In the genomic region with DNA sequence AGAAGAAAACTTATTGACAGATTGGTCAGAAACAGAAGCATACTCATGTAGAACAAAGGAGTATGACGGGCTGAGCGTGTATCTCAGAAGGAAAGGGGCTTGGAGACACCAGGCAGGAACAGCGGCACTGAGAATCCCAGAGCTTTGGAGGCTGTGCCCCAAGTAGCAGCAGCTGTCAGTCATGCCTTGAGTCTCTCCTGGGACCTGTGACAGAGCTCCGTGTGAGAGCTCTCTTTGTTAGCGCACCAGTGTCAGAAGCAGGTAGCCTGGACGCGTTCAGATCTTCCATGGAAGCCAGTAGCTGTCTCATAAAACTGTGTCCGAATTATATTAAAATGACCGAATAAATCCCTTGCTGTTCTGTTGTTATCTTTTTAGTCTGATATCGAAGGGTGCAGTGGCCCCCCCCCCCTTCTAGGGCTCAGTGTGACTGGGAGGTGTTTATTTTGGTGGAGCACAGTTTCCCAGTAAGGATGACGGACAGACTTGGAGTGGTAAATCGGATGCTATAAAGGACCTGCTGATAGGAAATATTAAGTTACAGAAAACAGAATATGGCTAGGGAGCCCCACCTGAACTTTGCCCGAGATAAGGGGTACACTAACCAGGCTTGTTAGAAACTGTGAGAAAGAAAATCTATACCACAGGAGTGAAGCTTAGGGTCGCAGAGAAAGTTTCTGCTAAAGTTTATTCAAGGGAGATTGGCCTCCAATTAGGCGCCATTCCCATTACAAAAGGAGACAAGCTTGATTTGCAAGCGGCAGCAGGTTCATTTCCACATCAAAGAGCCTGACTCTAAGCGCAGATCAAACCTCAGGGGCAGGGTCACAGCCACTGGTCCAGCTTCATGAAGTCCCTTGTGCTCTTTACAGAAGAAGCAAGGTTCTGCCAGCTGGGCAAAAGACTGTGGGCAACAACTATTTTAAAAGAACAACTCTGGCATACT, we compare ENCODE assay signal across 16 mouse cellular contexts. TPM values are rescaled to one million over a fixed set of nuclear protein-coding genes. Genes with fewer than 3 reads are reported as not detected.
DNase-seq lines count a peak whose midpoint lies in the region; ATAC-seq and TF ChIP-seq lines count a peak whose summit lies in the region.
"Had no signal": no experiment of that assay in that cellular context is flagged by ENCODE, and none has a peak within 500 bp of the region (broad histone marks: within the 10 kb centered on the region; RNA-seq: fewer than 3 reads in every experiment).

No protein-coding gene starts in this region.

- ATAC-seq in embryonic facial prominence, embryonic 14.5 days (ENCODE audit: low read depth), result no peak
- no peak for ATAC-seq in forebrain, embryonic 14.5 days
- ATAC-seq in intestine, embryonic 15.5 days, result peak; percentile 86
- no peak for ATAC-seq in neural tube, embryonic 14.5 days (ENCODE audit: low read depth)
- ATAC-seq in liver, postnatal 0 days, result no peak

- no peak for TF ChIP-seq EP300 in liver, postnatal 0 days (IDR thresholded peaks at IDR 0.05; ENCODE audit: low read depth)

- no peak overlapping the region for H3K4me3 ChIP-seq in embryonic facial prominence, embryonic 14.5 days (ENCODE audit: low read depth, low read length)
- H3K4me3 ChIP-seq in embryonic facial prominence, embryonic 10.5 days, result no peak overlapping the region
- no peak overlapping the region for H3K4me3 ChIP-seq in forebrain, embryonic 14.5 days (ENCODE audit: low read depth, low read length)
- 0 out of 2 replicates have a peak overlapping the region, but pooled peaks have one; percentile 2 for H3K4me3 ChIP-seq in intestine, embryonic 15.5 days (replicated peaks)
- no peak overlapping the region for H3K4me3 ChIP-seq in neural tube, embryonic 14.5 days (ENCODE audit: low read depth, low read length)
- no peak overlapping the region for H3K4me3 ChIP-seq in liver, postnatal 0 days (ENCODE audit: low read depth, low read length)
- H3K4me3 ChIP-seq: kidney, embryonic 15.5 days; stomach, embryonic 15.5 days had no signal

- no peaks in the 10 kb centered on the region for H3K4me1 ChIP-seq in embryonic facial prominence, embryonic 14.5 days (ENCODE audit: control insufficient read depth, insufficient read depth, low read length)
- peaks cover 9% of the 10 kb centered on the region for H3K4me1 ChIP-seq in embryonic facial prominence, embryonic 10.5 days
- H3K4me1 ChIP-seq in forebrain, embryonic 14.5 days (ENCODE audit: control insufficient read depth, insufficient read depth, low read length), result peaks cover 8% of the 10 kb centered on the region
- 0 out of 2 replicates have a peak, but pooled peaks cover 4% of the 10 kb centered on the region for H3K4me1 ChIP-seq in intestine, embryonic 15.5 days (replicated peaks)
- no peaks in the 10 kb centered on the region for H3K4me1 ChIP-seq in neural tube, embryonic 14.5 days (ENCODE audit: control insufficient read depth, insufficient read depth, low read length)
- H3K4me1 ChIP-seq in liver, postnatal 0 days (ENCODE audit: insufficient read depth), result no peaks in the 10 kb centered on the region
- H3K4me1 ChIP-seq: stomach, embryonic 15.5 days had no signal

- no peak overlapping the region for H3K4me2 ChIP-seq in embryonic facial prominence, embryonic 14.5 days (ENCODE audit: low read depth, low read length)
- peak overlapping the region; percentile 35 for H3K4me2 ChIP-seq in forebrain, embryonic 14.5 days (ENCODE audit: low read length)
- peak overlapping the region; percentile 39 for H3K4me2 ChIP-seq in intestine, embryonic 15.5 days (replicated peaks)
- peak overlapping the region; percentile 28; the same call in 1 of the 2 replicates for H3K4me2 ChIP-seq in neural tube, embryonic 14.5 days (ENCODE audit: low read depth, low read length)
- H3K4me2 ChIP-seq in liver, postnatal 0 days (ENCODE audit: low read depth, low read length), result no peak overlapping the region
- H3K4me2 ChIP-seq: kidney, embryonic 15.5 days; stomach, embryonic 15.5 days had no signal

- no peaks in the 10 kb centered on the region for H3K9me3 ChIP-seq in embryonic facial prominence, embryonic 14.5 days (ENCODE audit: control insufficient read depth, low read length)
- H3K9me3 ChIP-seq in embryonic facial prominence, embryonic 10.5 days, result no peaks in the 10 kb centered on the region
- H3K9me3 ChIP-seq in forebrain, embryonic 14.5 days (replicated peaks; ENCODE audit: control insufficient read depth, low read length), result no peaks in the 10 kb centered on the region
- no peaks in the 10 kb centered on the region for H3K9me3 ChIP-seq in intestine, embryonic 15.5 days
- H3K9me3 ChIP-seq in neural tube, embryonic 14.5 days (ENCODE audit: control insufficient read depth, low read length), result no peaks in the 10 kb centered on the region
- H3K9me3 ChIP-seq in liver, postnatal 0 days (ENCODE audit: low read length), result no peaks in the 10 kb centered on the region
- H3K9me3 ChIP-seq: kidney, embryonic 15.5 days; stomach, embryonic 15.5 days had no signal

- peaks cover 8% of the 10 kb centered on the region; the same call in 1 of the 2 replicates for H3K27me3 ChIP-seq in embryonic facial prominence, embryonic 14.5 days (replicated peaks; ENCODE audit: control insufficient read depth, insufficient read depth, low read length)
- H3K27me3 ChIP-seq in embryonic facial prominence, embryonic 10.5 days (replicated peaks; ENCODE audit: low read depth, poor library complexity, severe bottlenecking), result peaks cover 19% of the 10 kb centered on the region
- H3K27me3 ChIP-seq in forebrain, embryonic 14.5 days (replicated peaks; ENCODE audit: control insufficient read depth, insufficient read depth, low read length), result no peaks in the 10 kb centered on the region
- H3K27me3 ChIP-seq in intestine, embryonic 15.5 days (replicated peaks), result no peaks in the 10 kb centered on the region
- peaks cover 2% of the 10 kb centered on the region; the same call in 1 of the 2 replicates for H3K27me3 ChIP-seq in neural tube, embryonic 14.5 days (ENCODE audit: control insufficient read depth, insufficient read depth, low read length)
- H3K27me3 ChIP-seq in liver, postnatal 0 days (ENCODE audit: insufficient read depth, low read length), result peaks cover 6% of the 10 kb centered on the region; the same call in 1 of the 2 replicates
- H3K27me3 ChIP-seq: stomach, embryonic 15.5 days had no signal

- H3K9ac ChIP-seq in embryonic facial prominence, embryonic 14.5 days (ENCODE audit: low read depth, low read length), result no peak overlapping the region
- no peak overlapping the region for H3K9ac ChIP-seq in forebrain, embryonic 14.5 days (ENCODE audit: low read length)
- H3K9ac ChIP-seq in intestine, embryonic 15.5 days, result no peak overlapping the region
- H3K9ac ChIP-seq in neural tube, embryonic 14.5 days (replicated peaks; ENCODE audit: low read depth, low read length), result no peak overlapping the region
- no peak overlapping the region for H3K9ac ChIP-seq in liver, postnatal 0 days (replicated peaks)
- H3K9ac ChIP-seq: kidney, embryonic 15.5 days; stomach, embryonic 15.5 days had no signal

- no peak overlapping the region for H3K27ac ChIP-seq in embryonic facial prominence, embryonic 14.5 days (replicated peaks; ENCODE audit: low read depth, low read length)
- H3K27ac ChIP-seq in embryonic facial prominence, embryonic 10.5 days (replicated peaks), result no peak overlapping the region
- no peak overlapping the region for H3K27ac ChIP-seq in forebrain, embryonic 14.5 days (ENCODE audit: low read depth, low read length)
- H3K27ac ChIP-seq in intestine, embryonic 15.5 days, result no peak overlapping the region; the same call in 1 of the 2 replicates
- H3K27ac ChIP-seq in neural tube, embryonic 14.5 days (ENCODE audit: low read depth, low read length), result no peak overlapping the region
- no peak overlapping the region for H3K27ac ChIP-seq in liver, postnatal 0 days (ENCODE audit: low read depth)
- H3K27ac ChIP-seq: kidney, embryonic 15.5 days; stomach, embryonic 15.5 days had no signal

- WGBS in embryonic facial prominence, embryonic 14.5 days, result 18% methylated on average over 17 of the region's 17 CpGs
- 21% methylated on average over 17 of the region's 17 CpGs for WGBS in embryonic facial prominence, embryonic 10.5 days
- 5% methylated on average over 17 of the region's 17 CpGs for WGBS in forebrain, embryonic 14.5 days
- WGBS in intestine, embryonic 15.5 days, result 11% methylated on average over 17 of the region's 17 CpGs
- 10% methylated on average over 17 of the region's 17 CpGs for WGBS in neural tube, embryonic 14.5 days
- 15% methylated on average over 17 of the region's 17 CpGs for WGBS in liver, postnatal 0 days (ENCODE audit: insufficient replicate concordance)

- DNase-seq in embryonic facial prominence, embryonic 14.5 days (ENCODE audit: low spot score), result peak; percentile 9
- DNase-seq in embryonic facial prominence, embryonic 10.5 days (ENCODE audit: low spot score), result no peak
- DNase-seq in forebrain, embryonic 14.5 days (ENCODE audit: low spot score), result peak; percentile 48
- DNase-seq in liver, postnatal 0 days, result no peak
- no peak for DNase-seq in heart, adult 11 months
- DNase-seq in kidney, postnatal 10 days, result no peak
- DNase-seq: cerebellum, adult 9-11 months; gastrocnemius, postnatal 25 days; heart, postnatal 10 days; right cerebral cortex, postnatal 14 days had no signal

- no peaks in the 10 kb centered on the region for H3K36me3 ChIP-seq in embryonic facial prominence, embryonic 14.5 days (ENCODE audit: control insufficient read depth, insufficient read depth, low read length)
- no peaks in the 10 kb centered on the region for H3K36me3 ChIP-seq in embryonic facial prominence, embryonic 10.5 days (replicated peaks)
- H3K36me3 ChIP-seq in forebrain, embryonic 14.5 days (ENCODE audit: control insufficient read depth, insufficient read depth, low read length), result no peaks in the 10 kb centered on the region
- no peaks in the 10 kb centered on the region for H3K36me3 ChIP-seq in intestine, embryonic 15.5 days
- H3K36me3 ChIP-seq in neural tube, embryonic 14.5 days (ENCODE audit: control insufficient read depth, insufficient read depth, low read length), result no peaks in the 10 kb centered on the region
- no peaks in the 10 kb centered on the region for H3K36me3 ChIP-seq in liver, postnatal 0 days (replicated peaks; ENCODE audit: insufficient read depth, low read length)
- H3K36me3 ChIP-seq: kidney, embryonic 15.5 days; stomach, embryonic 15.5 days had no signal

- TF ChIP-seq CTCF in liver, postnatal 0 days (IDR thresholded peaks at IDR 0.05; ENCODE audit: low read depth), result no peak

RNA-seq across cellular contexts. Expression of a gene that starts 13.6 kb away (rescaled TPM):
- 0.53 TPM in 1 of 2 replicates, not detected in the other for polyA plus RNA-seq in embryonic facial prominence, embryonic 14.5 days (2014; fragmentation: Nextera tagmentation; extraction: Ambion mirVana)
- not detected in 2 replicates for polyA plus RNA-seq in embryonic facial prominence, embryonic 10.5 days (2016; fragmentation: Nextera tagmentation; extraction: Ambion mirVana)
- polyA plus RNA-seq in forebrain, embryonic 14.5 days (2014; fragmentation: Nextera tagmentation; extraction: Ambion mirVana), result not detected in 2 replicates
- not detected in 2 replicates for polyA plus RNA-seq in intestine, embryonic 15.5 days (2015; fragmentation: Nextera tagmentation; extraction: Ambion mirVana)
- not detected in 2 replicates for polyA plus RNA-seq in neural tube, embryonic 14.5 days (2014; fragmentation: Nextera tagmentation; extraction: Ambion mirVana)
- not detected in 2 replicates for polyA plus RNA-seq in liver, postnatal 0 days (2015; fragmentation: Nextera tagmentation; extraction: Ambion mirVana)
- polyA plus RNA-seq: kidney, embryonic 15.5 days; limb, embryonic 14.5 days; lung, embryonic 16.5 days; stomach, embryonic 15.5 days had no signal

RNA-seq across cellular contexts. Expression of a gene that starts 21.3 kb away (rescaled TPM):
- polyA plus RNA-seq in embryonic facial prominence, embryonic 14.5 days (2014; fragmentation: Nextera tagmentation; extraction: Ambion mirVana), result 0.24 and 0.39 TPM in 2 replicates
- polyA plus RNA-seq in embryonic facial prominence, embryonic 10.5 days (2016; fragmentation: Nextera tagmentation; extraction: Ambion mirVana), result 0.14 and 0.49 TPM in 2 replicates
- 0.38 and 0.45 TPM in 2 replicates for polyA plus RNA-seq in forebrain, embryonic 14.5 days (2014; fragmentation: Nextera tagmentation; extraction: Ambion mirVana)
- 0.67 and 0.71 TPM in 2 replicates for polyA plus RNA-seq in intestine, embryonic 15.5 days (2015; fragmentation: Nextera tagmentation; extraction: Ambion mirVana)
- 0.41 and 0.43 TPM in 2 replicates for polyA plus RNA-seq in neural tube, embryonic 14.5 days (2014; fragmentation: Nextera tagmentation; extraction: Ambion mirVana)
- 0.58 and 0.60 TPM in 2 replicates for polyA plus RNA-seq in liver, postnatal 0 days (2015; fragmentation: Nextera tagmentation; extraction: Ambion mirVana)

RNA-seq across cellular contexts. Expression of a gene that starts 27.6 kb away (rescaled TPM):
- not detected in 2 replicates for polyA plus RNA-seq in embryonic facial prominence, embryonic 14.5 days (2014; fragmentation: Nextera tagmentation; extraction: Ambion mirVana)
- polyA plus RNA-seq in embryonic facial prominence, embryonic 10.5 days (2016; fragmentation: Nextera tagmentation; extraction: Ambion mirVana), result not detected in 2 replicates
- not detected in 2 replicates for polyA plus RNA-seq in forebrain, embryonic 14.5 days (2014; fragmentation: Nextera tagmentation; extraction: Ambion mirVana)
- polyA plus RNA-seq in intestine, embryonic 15.5 days (2015; fragmentation: Nextera tagmentation; extraction: Ambion mirVana), result not detected in 2 replicates
- not detected in 2 replicates for polyA plus RNA-seq in neural tube, embryonic 14.5 days (2014; fragmentation: Nextera tagmentation; extraction: Ambion mirVana)
- polyA plus RNA-seq in liver, postnatal 0 days (2015; fragmentation: Nextera tagmentation; extraction: Ambion mirVana), result not detected in 2 replicates
- polyA plus RNA-seq: kidney, embryonic 15.5 days; limb, embryonic 14.5 days; lung, embryonic 16.5 days; stomach, embryonic 15.5 days had no signal

RNA-seq across cellular contexts. Expression of a gene that starts 38.3 kb away (rescaled TPM):
- polyA plus RNA-seq in embryonic facial prominence, embryonic 14.5 days (2014; fragmentation: Nextera tagmentation; extraction: Ambion mirVana), result 0.10 TPM in 1 of 2 replicates, not detected in the other
- polyA plus RNA-seq in embryonic facial prominence, embryonic 10.5 days (2016; fragmentation: Nextera tagmentation; extraction: Ambion mirVana), result not detected in 2 replicates
- 0.13 TPM in 1 of 2 replicates, not detected in the other for polyA plus RNA-seq in forebrain, embryonic 14.5 days (2014; fragmentation: Nextera tagmentation; extraction: Ambion mirVana)
- not detected in 2 replicates for polyA plus RNA-seq in intestine, embryonic 15.5 days (2015; fragmentation: Nextera tagmentation; extraction: Ambion mirVana)
- polyA plus RNA-seq in neural tube, embryonic 14.5 days (2014; fragmentation: Nextera tagmentation; extraction: Ambion mirVana), result 0.19 TPM in 1 of 2 replicates, not detected in the other
- 0.15 and 0.20 TPM in 2 replicates for polyA plus RNA-seq in liver, postnatal 0 days (2015; fragmentation: Nextera tagmentation; extraction: Ambion mirVana)
- polyA plus RNA-seq: kidney, embryonic 15.5 days; limb, embryonic 14.5 days; lung, embryonic 16.5 days; stomach, embryonic 15.5 days had no signal

RNA-seq across cellular contexts. Expression of a gene that starts 53.8 kb away (rescaled TPM):
- polyA plus RNA-seq in embryonic facial prominence, embryonic 14.5 days (2014; fragmentation: Nextera tagmentation; extraction: Ambion mirVana), result 0.67 and 1.3 TPM in 2 replicates
- polyA plus RNA-seq in embryonic facial prominence, embryonic 10.5 days (2016; fragmentation: Nextera tagmentation; extraction: Ambion mirVana), result not detected in 2 replicates
- polyA plus RNA-seq in forebrain, embryonic 14.5 days (2014; fragmentation: Nextera tagmentation; extraction: Ambion mirVana), result not detected in 2 replicates
- polyA plus RNA-seq in intestine, embryonic 15.5 days (2015; fragmentation: Nextera tagmentation; extraction: Ambion mirVana), result 2.0 TPM in 2 replicates
- polyA plus RNA-seq in neural tube, embryonic 14.5 days (2014; fragmentation: Nextera tagmentation; extraction: Ambion mirVana), result not detected in 2 replicates
- polyA plus RNA-seq in liver, postnatal 0 days (2015; fragmentation: Nextera tagmentation; extraction: Ambion mirVana), result 2.5 and 2.9 TPM in 2 replicates

Comparison
In these comparisons a context has a peak if more than half of its experiments do, and no peak if none do; other contexts are left out.
1. DNase-seq: peak in embryonic facial prominence, embryonic 14.5 days (single experiment) and forebrain, embryonic 14.5 days (single experiment); none in embryonic facial prominence, embryonic 10.5 days (single experiment), liver, postnatal 0 days (single experiment), heart, adult 11 months (single experiment) and kidney, postnatal 10 days (single experiment).
2. H3K4me2 ChIP-seq: peak in forebrain, embryonic 14.5 days (single experiment), intestine, embryonic 15.5 days (single experiment) and neural tube, embryonic 14.5 days (single experiment); none in embryonic facial prominence, embryonic 14.5 days (single experiment) and liver, postnatal 0 days (single experiment).